Mouse (Mus musculus): ENCODE measurements around the gene Brinp1. TPM values are rescaled to one million over a fixed set of nuclear protein-coding genes. Genes with fewer than 3 reads are reported as not detected.

Brinp1 gene
- total and polyA plus RNA-seq, 3 experiments, result not detected

GRCm38 (mm10) chr4:68864668-68865067 lies 89.5 kb downstream of the Brinp1 start:
- no peak overlapping the region for H3K4me2 ChIP-seq (ENCODE audit: insufficient read depth, low read depth, poor library complexity, severe bottlenecking)
- no peak overlapping the region for H3K27ac ChIP-seq (ENCODE audit: insufficient read depth, low read depth)
- no peak overlapping the region for H3K9ac ChIP-seq (ENCODE audit: insufficient read depth, low read depth)
- TF ChIP-seq MAZ (IDR thresholded peaks at IDR 0.05; ENCODE audit: low read depth, low read length), result no peak
- no peak for TF ChIP-seq NRF1 (IDR thresholded peaks at IDR 0.05; ENCODE audit: low read depth, low read length)
- no peak for TF ChIP-seq GABPA (IDR thresholded peaks at IDR 0.05; ENCODE audit: insufficient replicate concordance, low read depth, low read length)
- no peaks in the 10 kb centered on the region for H3K4me1 ChIP-seq (ENCODE audit: control insufficient read depth in 1 of 2, insufficient read depth in 2 of 2)
- in situ Hi-C loops (cut with MboI; ENCODE audit: low pct_ligation_motif_present, low pct_unique_long_range_greater_than_20kb, low sequenced_read_pairs), result no loop called here
- no peaks in the 10 kb centered on the region for H3K27me3 ChIP-seq (replicated peaks)
- no peaks in the 10 kb centered on the region for H3K79me2 ChIP-seq (replicated peaks; ENCODE audit: control insufficient read depth, extremely low read depth, insufficient read depth, poor library complexity, severe bottlenecking)
- H3K4me3 ChIP-seq (replicated peaks in 1 of 3; ENCODE audit: low read depth in 2 of 3, low read length in 2 of 3, poor library complexity in 1 of 3), result no peak overlapping the region
- dilution Hi-C loops (cut with MboI; ENCODE audit: extremely low pct_ligation_motif_present, extremely low pct_unique_long_range_greater_than_20kb, low sequenced_read_pairs), result no loop called here
- H3K36me3 ChIP-seq (replicated peaks in 1 of 2; ENCODE audit: control insufficient read depth in 1 of 2, insufficient read depth in 1 of 2, low read length in 1 of 2), result no peaks in the 10 kb centered on the region
- DNase-seq (ENCODE audit: extremely low read depth), result no peak
- peaks cover 19% of the 10 kb centered on the region for H3K9me3 ChIP-seq (replicated peaks; ENCODE audit: low read length)

- DNase-seq (ENCODE audit: extremely low read depth), result no peak
- H3K4me1 ChIP-seq (ENCODE audit: control insufficient read depth in 1 of 2, insufficient read depth in 2 of 2), result no peaks in the 10 kb centered on the region
- dilution Hi-C loops (cut with MboI; ENCODE audit: extremely low pct_ligation_motif_present, extremely low pct_unique_long_range_greater_than_20kb, low sequenced_read_pairs) (no loop called here), in situ Hi-C loops (cut with MboI; ENCODE audit: low pct_ligation_motif_present, low pct_unique_long_range_greater_than_20kb, low sequenced_read_pairs) (no loop called here)
- H3K27me3 ChIP-seq (replicated peaks), result no peaks in the 10 kb centered on the region
- no peak for TF ChIP-seq BHLHE40 (IDR thresholded peaks at IDR 0.05; ENCODE audit: low read depth, low read length)
- TF ChIP-seq ZNF384 (IDR thresholded peaks at IDR 0.05; ENCODE audit: low read depth, low read length), result no peak
- no peak overlapping the region for H3K4me2 ChIP-seq (ENCODE audit: insufficient read depth, low read depth, poor library complexity, severe bottlenecking)
- no peak overlapping the region for H3K9ac ChIP-seq (ENCODE audit: insufficient read depth, low read depth)
- H3K79me2 ChIP-seq (replicated peaks; ENCODE audit: control insufficient read depth, extremely low read depth, insufficient read depth, poor library complexity, severe bottlenecking), result no peaks in the 10 kb centered on the region
- H3K9me3 ChIP-seq (replicated peaks; ENCODE audit: low read length), result peaks cover 29% of the 10 kb centered on the region
- no peak overlapping the region for H3K4me3 ChIP-seq (replicated peaks in 1 of 3; ENCODE audit: low read depth in 2 of 3, low read length in 2 of 3, poor library complexity in 1 of 3)
- no peak overlapping the region for H3K27ac ChIP-seq (ENCODE audit: insufficient read depth, low read depth)
- no peaks in the 10 kb centered on the region for H3K36me3 ChIP-seq (replicated peaks in 1 of 2; ENCODE audit: control insufficient read depth in 1 of 2, insufficient read depth in 1 of 2, low read length in 1 of 2)
These were observed 97.3 kb downstream of the Brinp1 start for GRCm38 (mm10) chr4:68856868-68857267.

DNA sequence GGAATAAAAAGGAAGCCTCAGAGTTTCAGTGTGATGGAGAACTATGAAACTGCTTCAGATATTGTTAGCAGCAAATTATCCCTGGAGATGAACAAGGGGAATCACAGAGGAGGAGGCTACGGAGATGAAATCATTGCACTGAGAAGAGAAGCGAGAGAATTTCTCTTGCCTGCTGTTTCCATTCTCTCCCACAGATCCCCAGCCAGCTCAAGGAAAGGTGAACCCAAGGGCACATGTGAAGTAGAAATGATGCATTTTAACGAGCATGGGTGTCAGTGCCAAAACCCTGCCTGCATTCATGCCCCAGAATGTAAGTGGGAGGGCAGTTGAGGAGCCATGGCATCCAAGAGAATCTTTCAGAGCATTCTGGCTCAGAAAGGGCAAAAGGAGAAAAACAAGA lies 104.5 kb downstream of the Brinp1 start:
- Histone ChIP-seq H3K27me3 (replicated peaks) (no peaks in the 10 kb centered on the region), H3K4me3 (replicated peaks in 1 of 3; ENCODE audit: low read depth in 2 of 3, low read length in 2 of 3, poor library complexity in 1 of 3) (no peak overlapping the region), H3K9me3 (replicated peaks; ENCODE audit: low read length) (peaks cover 44% of the 10 kb centered on the region), H3K79me2 (replicated peaks; ENCODE audit: control insufficient read depth, extremely low read depth, insufficient read depth, poor library complexity, severe bottlenecking) (no peaks in the 10 kb centered on the region), H3K9ac (ENCODE audit: insufficient read depth, low read depth) (no peak overlapping the region), H3K4me2 (ENCODE audit: insufficient read depth, low read depth, poor library complexity, severe bottlenecking) (no peak overlapping the region), H3K36me3 (replicated peaks in 1 of 2; ENCODE audit: control insufficient read depth in 1 of 2, insufficient read depth in 1 of 2, low read length in 1 of 2) (no peaks in the 10 kb centered on the region), H3K4me1 (ENCODE audit: control insufficient read depth in 1 of 2, insufficient read depth in 2 of 2) (no peaks in the 10 kb centered on the region), H3K27ac (ENCODE audit: insufficient read depth, low read depth) (no peak overlapping the region)
- in situ Hi-C loops (cut with MboI; ENCODE audit: low pct_ligation_motif_present, low pct_unique_long_range_greater_than_20kb, low sequenced_read_pairs), result no loop called here
- no peak for DNase-seq (ENCODE audit: extremely low read depth)
- TF ChIP-seq BHLHE40 (IDR thresholded peaks at IDR 0.05; ENCODE audit: low read depth, low read length) (no peak), ZNF384 (IDR thresholded peaks at IDR 0.05; ENCODE audit: low read depth, low read length) (no peak), HCFC1 (IDR thresholded peaks at IDR 0.05; ENCODE audit: low read depth, low read length) (no peak), CHD2 (IDR thresholded peaks at IDR 0.05; ENCODE audit: low read length) (no peak), POLR2AphosphoS2 (IDR thresholded peaks at IDR 0.05; ENCODE audit: low read depth, low read length) (no peak), CHD1 (IDR thresholded peaks at IDR 0.05; ENCODE audit: low read depth, low read length) (no peak), UBTF (IDR thresholded peaks at IDR 0.05; ENCODE audit: low read depth, low read length) (no peak), KAT2A (IDR thresholded peaks at IDR 0.05; ENCODE audit: insufficient replicate concordance, low read length) (no peak), EP300 (IDR thresholded peaks at IDR 0.05; ENCODE audit: low read length) (no peak), ZKSCAN1 (IDR thresholded peaks at IDR 0.05; ENCODE audit: borderline replicate concordance, low read depth, low read length) (no peak), MAX (IDR thresholded peaks at IDR 0.05; ENCODE audit: low read length) (no peak), NELFE (IDR thresholded peaks at IDR 0.05; ENCODE audit: low read depth, low read length) (no peak), ZMIZ1 (IDR thresholded peaks at IDR 0.05; ENCODE audit: low read depth, low read length) (no peak), MYC (IDR thresholded peaks at IDR 0.05; ENCODE audit: low read depth, low read length) (no peak), GABPA (IDR thresholded peaks at IDR 0.05; ENCODE audit: insufficient replicate concordance, low read depth, low read length) (no peak)
- dilution Hi-C loops (cut with MboI; ENCODE audit: extremely low pct_ligation_motif_present, extremely low pct_unique_long_range_greater_than_20kb, low sequenced_read_pairs), result no loop called here

Data from CH12.LX (cell line).